Mouse (Mus musculus): ENCODE results near the gene Adamtsl2. TPM values are rescaled to one million over a fixed set of nuclear protein-coding genes. Genes with fewer than 3 reads are reported as not detected.

Adamtsl2 gene
- polyA plus RNA-seq, 1 experiment: 0.95 TPM

DNA sequence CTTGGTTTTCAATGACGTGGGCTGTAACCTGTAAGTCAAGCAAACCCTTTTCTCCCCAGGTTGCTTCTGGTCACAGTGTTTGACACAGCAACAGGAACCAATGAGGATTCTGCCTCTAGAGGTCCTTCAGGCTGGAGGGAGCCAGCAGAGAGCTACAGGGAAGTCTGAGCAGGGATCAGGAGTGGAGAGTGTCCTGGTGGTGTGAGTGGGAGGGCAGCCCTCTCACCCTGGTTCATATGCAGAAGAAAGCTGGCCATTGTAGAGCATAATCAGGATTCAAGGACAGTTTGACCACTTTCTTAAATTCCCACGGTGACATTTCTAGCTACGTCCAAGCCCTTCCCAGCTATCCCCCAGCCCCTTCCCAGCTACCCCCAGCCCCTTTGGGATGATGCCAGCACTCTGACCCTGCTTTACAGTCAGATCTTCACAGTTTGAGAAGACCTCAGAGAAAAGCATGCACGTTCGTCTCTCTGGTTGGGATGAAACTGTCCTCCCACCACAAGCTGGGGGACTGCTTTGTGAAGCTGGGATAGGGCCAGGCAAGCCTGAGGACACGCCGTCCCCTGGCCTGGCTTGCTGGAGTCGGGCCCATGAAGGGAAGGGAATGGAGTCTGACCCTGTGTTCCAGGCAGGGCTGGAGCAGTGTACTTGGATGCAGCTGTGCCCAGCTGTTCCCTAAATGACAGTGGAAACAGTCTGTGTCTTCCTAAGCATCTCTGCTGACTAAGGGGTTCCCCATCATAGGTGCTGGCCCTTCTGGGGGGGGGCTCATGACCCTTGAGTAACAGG is 33.0 kb upstream of the Adamtsl2 start:
- H3K4me3 ChIP-seq (ENCODE audit: insufficient read depth, low read length): no peak overlapping the region
- TF ChIP-seq POLR2A (IDR thresholded peaks at IDR 0.05; ENCODE audit: low read depth, low read length) (no peak), CTCF (IDR thresholded peaks at IDR 0.05; ENCODE audit: borderline replicate concordance, insufficient read depth, low read length) (no peak)

DNA sequence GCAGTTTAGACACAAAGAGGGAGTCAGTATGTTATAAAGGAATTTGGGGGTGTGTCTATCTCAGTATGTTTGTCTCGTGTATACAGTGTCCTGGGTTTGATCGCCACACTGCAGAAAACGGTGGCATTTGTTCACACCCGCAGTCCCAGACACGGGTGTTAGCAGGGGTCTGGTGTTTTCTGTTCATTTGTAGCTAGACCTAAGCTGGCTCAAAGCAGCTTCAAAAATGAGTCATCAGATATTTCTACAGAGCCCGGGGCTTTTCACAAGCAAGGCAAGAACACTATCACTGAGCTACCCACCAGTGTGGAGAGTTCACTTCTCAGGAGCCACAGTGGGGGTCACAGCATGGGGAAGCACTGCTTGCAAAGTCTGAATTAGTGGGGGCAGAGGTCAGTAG is 29.8 kb upstream of the Adamtsl2 start:
- Histone ChIP-seq H3K4me1 (ENCODE audit: control insufficient read depth, insufficient read depth, low read length) (no peaks in the 10 kb centered on the region), H3K4me3 (ENCODE audit: insufficient read depth, low read length) (no peak overlapping the region), H3K27ac (ENCODE audit: insufficient read depth, low read length) (no peak overlapping the region)
- TF ChIP-seq CTCF (IDR thresholded peaks at IDR 0.05; ENCODE audit: borderline replicate concordance, insufficient read depth, low read length) (no peak), POLR2A (IDR thresholded peaks at IDR 0.05; ENCODE audit: low read depth, low read length) (no peak)

More for the DNA sequence above, 33.0 kb upstream of the Adamtsl2 start:
- no peak overlapping the region for H3K27ac ChIP-seq (ENCODE audit: insufficient read depth, low read length)
- no peaks in the 10 kb centered on the region for H3K4me1 ChIP-seq (ENCODE audit: control insufficient read depth, insufficient read depth, low read length)

DNA sequence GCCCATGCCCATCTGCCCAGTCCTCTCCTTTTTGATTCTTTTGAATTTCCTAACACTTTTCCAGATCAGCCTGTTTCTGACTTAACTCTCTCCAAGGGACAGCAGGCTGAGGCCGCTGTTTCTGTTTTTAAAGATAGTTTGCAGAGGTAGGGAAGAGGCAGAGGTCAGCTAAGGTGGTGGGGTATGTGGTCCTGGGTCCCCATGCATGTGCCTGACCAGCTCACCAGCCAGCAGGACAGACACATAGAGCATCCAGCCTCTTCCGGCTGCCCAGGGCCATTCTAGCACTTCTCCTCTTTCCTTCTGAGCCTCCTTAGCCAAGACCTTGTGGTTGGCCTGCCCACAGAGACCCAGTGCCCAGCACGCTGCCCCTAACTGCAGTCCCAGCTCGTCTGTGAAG is 20.9 kb upstream of the Adamtsl2 start:
- no peak overlapping the region for H3K4me3 ChIP-seq (ENCODE audit: insufficient read depth, low read length)
- no peaks in the 10 kb centered on the region for H3K4me1 ChIP-seq (ENCODE audit: control insufficient read depth, insufficient read depth, low read length)
- TF ChIP-seq POLR2A (IDR thresholded peaks at IDR 0.05; ENCODE audit: low read depth, low read length) (no peak), CTCF (IDR thresholded peaks at IDR 0.05; ENCODE audit: borderline replicate concordance, insufficient read depth, low read length) (no peak)
- no peak overlapping the region for H3K27ac ChIP-seq (ENCODE audit: insufficient read depth, low read length)

DNA sequence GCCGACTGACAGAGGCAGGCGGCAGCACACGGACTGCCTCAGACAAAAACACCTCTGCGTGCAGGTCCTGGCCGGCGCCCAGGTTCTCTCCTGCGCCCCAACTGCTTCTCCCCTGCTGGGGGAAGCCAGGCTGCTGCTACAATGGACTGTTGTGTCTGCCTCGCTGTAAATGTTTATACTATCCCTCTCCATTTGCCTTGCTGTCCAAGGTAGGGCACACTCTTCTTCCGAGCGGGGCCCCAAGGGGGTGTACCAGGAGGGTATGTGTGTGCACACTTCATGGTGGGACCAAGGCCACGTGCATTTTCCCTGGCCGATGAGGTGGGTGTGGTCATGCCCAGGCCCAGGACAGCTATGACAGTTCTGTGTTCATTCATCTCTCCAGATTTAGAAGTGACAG is 20.4 kb upstream of the Adamtsl2 start:
- Histone ChIP-seq H3K4me3 (ENCODE audit: insufficient read depth, low read length) (no peak overlapping the region), H3K27ac (ENCODE audit: insufficient read depth, low read length) (no peak overlapping the region), H3K4me1 (ENCODE audit: control insufficient read depth, insufficient read depth, low read length) (no peaks in the 10 kb centered on the region)
- TF ChIP-seq POLR2A (IDR thresholded peaks at IDR 0.05; ENCODE audit: low read depth, low read length): no peak
- TF ChIP-seq CTCF (IDR thresholded peaks at IDR 0.05; ENCODE audit: borderline replicate concordance, insufficient read depth, low read length): no peak

DNA sequence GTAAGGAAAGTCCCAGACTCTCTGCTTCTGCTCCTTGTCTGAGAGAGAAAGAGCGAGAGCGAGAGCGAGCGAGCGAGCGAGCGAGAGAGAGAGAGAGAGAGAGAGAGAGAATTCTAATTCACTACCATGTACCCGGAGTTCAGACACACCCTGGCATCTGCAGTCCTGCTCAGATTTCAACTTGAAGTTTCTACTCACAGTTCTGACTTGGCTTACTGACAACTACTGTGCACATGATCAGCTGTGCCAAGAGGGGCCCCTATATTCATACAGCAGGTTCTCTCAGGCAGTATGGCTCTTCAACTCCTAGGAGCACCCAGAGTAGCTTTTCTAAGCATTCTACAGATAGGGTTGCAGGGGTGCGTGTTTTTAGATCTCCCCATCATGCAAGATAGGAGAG is 20.0 kb upstream of the Adamtsl2 start:
- TF ChIP-seq CTCF (IDR thresholded peaks at IDR 0.05; ENCODE audit: borderline replicate concordance, insufficient read depth, low read length) (no peak), POLR2A (IDR thresholded peaks at IDR 0.05; ENCODE audit: low read depth, low read length) (no peak)
- Histone ChIP-seq H3K4me1 (ENCODE audit: control insufficient read depth, insufficient read depth, low read length) (no peaks in the 10 kb centered on the region), H3K27ac (ENCODE audit: insufficient read depth, low read length) (no peak overlapping the region), H3K4me3 (ENCODE audit: insufficient read depth, low read length) (no peak overlapping the region)

DNA sequence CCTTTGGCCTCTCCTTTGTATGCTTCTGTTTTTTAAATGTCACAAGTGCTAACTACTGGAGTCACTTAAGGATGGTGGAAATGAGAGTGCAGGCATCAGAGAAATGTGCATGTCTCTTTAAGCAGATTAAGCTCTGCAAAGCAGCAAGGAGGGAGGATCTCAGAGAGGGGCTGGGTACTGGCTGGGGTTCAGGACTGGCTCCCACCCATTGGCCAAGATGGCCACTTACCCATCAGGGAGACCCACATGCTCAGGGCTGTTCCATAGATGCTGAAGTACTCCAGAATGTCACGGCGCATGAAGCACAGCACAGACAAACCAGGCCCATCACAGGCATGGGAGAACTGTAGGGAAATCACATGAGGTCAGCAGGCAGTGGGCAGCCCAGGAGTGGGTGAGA is 12.1 kb upstream of the Adamtsl2 start:
- TF ChIP-seq POLR2A (IDR thresholded peaks at IDR 0.05; ENCODE audit: low read depth, low read length) (no peak), CTCF (IDR thresholded peaks at IDR 0.05; ENCODE audit: borderline replicate concordance, insufficient read depth, low read length) (no peak)
- Histone ChIP-seq H3K4me3 (ENCODE audit: insufficient read depth, low read length) (no peak overlapping the region), H3K4me1 (ENCODE audit: control insufficient read depth, insufficient read depth, low read length) (no peaks in the 10 kb centered on the region), H3K27ac (ENCODE audit: insufficient read depth, low read length) (no peak overlapping the region)

DNA sequence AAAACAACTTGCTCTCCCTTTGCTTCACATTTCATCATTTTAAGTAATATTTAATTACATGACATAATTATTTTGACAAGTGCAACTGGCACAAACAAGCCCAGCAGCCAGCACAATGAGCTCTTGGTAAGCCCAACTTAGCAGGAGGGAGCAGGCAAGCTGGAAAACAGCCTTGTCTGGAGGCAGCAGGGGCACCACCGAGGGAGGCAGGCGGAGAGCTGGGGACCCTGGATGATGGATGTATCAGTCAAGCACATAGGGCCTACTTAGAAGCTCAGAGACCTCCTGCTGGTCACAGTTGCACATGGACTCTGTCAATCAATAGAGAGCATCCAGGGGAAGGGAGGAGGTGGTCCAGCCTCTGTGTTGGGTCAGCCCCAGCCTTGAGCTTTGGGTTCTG is 11.2 kb upstream of the Adamtsl2 start:
- no peak overlapping the region for H3K27ac ChIP-seq (ENCODE audit: insufficient read depth, low read length)
- no peaks in the 10 kb centered on the region for H3K4me1 ChIP-seq (ENCODE audit: control insufficient read depth, insufficient read depth, low read length)
- TF ChIP-seq POLR2A (IDR thresholded peaks at IDR 0.05; ENCODE audit: low read depth, low read length) (no peak), CTCF (IDR thresholded peaks at IDR 0.05; ENCODE audit: borderline replicate concordance, insufficient read depth, low read length) (no peak)
- H3K4me3 ChIP-seq (ENCODE audit: insufficient read depth, low read length): no peak overlapping the region

DNA sequence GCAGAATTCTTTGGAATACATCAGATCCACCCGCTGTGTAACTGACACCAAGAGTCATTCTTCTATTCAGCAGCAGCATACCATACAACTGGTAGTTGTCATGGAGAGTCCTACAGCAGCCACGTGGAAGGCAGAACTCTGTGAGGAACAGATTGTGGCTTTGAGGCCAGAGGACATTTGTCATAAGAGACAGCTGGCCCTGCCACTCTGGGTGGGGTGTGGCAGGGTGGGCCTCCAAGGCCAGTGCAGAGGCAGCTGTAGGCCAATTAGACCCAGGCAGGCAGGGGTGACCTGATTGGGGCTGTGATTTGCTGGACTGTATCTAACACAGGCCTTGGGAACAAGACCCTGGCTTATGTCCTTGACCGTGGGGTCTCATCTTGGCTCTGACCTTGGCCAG is 9.5 kb upstream of the Adamtsl2 start:
- no peak for TF ChIP-seq POLR2A (IDR thresholded peaks at IDR 0.05; ENCODE audit: low read depth, low read length)
- no peak for TF ChIP-seq CTCF (IDR thresholded peaks at IDR 0.05; ENCODE audit: borderline replicate concordance, insufficient read depth, low read length)
- no peak overlapping the region for H3K4me3 ChIP-seq (ENCODE audit: insufficient read depth, low read length)
- no peaks in the 10 kb centered on the region for H3K4me1 ChIP-seq (ENCODE audit: control insufficient read depth, insufficient read depth, low read length)
- no peak overlapping the region for H3K27ac ChIP-seq (ENCODE audit: insufficient read depth, low read length)

DNA sequence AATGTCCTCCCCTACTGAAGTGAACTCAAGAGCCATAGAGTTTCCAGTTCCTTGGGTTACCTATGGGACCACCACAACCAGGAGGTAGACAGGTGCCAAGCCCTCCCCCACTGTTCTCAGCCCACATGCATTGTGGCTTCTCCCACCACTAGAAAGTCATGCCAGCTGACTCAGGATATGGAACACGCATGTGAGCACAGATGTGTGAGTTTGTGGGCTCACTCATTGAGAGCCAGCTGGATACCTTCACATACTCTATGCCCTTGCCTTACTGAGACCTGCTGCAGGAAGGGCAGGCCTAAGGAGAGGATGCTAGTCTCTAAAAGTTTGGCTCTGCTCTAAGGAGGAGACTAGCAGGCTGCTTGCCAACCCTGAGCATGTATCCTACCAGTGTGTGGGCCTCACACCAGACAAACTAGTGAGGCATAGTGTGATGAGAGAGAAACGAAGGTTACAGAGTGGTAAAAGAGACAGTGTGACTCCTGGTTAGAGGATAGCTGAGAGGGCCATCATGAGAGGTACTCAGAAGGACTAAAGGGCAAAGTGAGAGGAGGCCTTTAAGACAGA is 8.8 kb upstream of the Adamtsl2 start:
- H3K4me1 ChIP-seq (ENCODE audit: control insufficient read depth, insufficient read depth, low read length): no peaks in the 10 kb centered on the region
- no peak overlapping the region for H3K4me3 ChIP-seq (ENCODE audit: insufficient read depth, low read length)
- TF ChIP-seq POLR2A (IDR thresholded peaks at IDR 0.05; ENCODE audit: low read depth, low read length): no peak
- TF ChIP-seq CTCF (IDR thresholded peaks at IDR 0.05; ENCODE audit: borderline replicate concordance, insufficient read depth, low read length): no peak
- no peak overlapping the region for H3K27ac ChIP-seq (ENCODE audit: insufficient read depth, low read length)

DNA sequence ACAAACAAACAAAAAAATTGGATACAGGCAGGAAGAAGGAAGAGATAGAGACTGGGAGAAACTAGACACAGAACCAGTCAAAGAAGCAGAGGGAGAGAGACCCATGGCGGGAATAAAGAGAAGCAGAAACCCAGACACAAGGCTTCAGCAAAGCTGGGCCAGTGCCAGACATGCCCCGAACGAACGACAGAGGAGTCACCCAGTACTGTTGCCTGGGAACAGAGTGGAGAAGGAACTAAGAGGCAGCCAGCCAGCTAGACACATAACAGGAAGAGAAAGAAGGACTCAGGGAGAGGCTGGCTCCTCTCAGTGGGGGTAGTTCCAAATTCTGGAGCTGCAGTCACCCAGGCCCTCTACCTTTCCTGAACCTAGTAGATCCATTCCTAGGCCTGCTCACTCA is 8.0 kb upstream of the Adamtsl2 start:
- no peak for TF ChIP-seq POLR2A (IDR thresholded peaks at IDR 0.05; ENCODE audit: low read depth, low read length)
- TF ChIP-seq CTCF (IDR thresholded peaks at IDR 0.05; ENCODE audit: borderline replicate concordance, insufficient read depth, low read length): no peak
- Histone ChIP-seq H3K4me1 (ENCODE audit: control insufficient read depth, insufficient read depth, low read length) (no peaks in the 10 kb centered on the region), H3K4me3 (ENCODE audit: insufficient read depth, low read length) (no peak overlapping the region), H3K27ac (ENCODE audit: insufficient read depth, low read length) (no peak overlapping the region)
